Mouse (Mus musculus) midbrain, embryonic 10.5 days (tissue): ENCODE data around the gene Prkcg. TPM values are rescaled to one million over a fixed set of nuclear protein-coding genes. Genes with fewer than 3 reads are reported as not detected.

Experiments used
- DNase-seq: peaks from one replicate; pipeline ENCODE4 v3.0.0-alpha.2; 2017; ENCODE audit warnings: low spot score
- H3K27ac ChIP-seq: fragments of 300-500 bp; sonication (generic); replicated peaks from 2 replicates; pipeline ENCODE4 v1.5.1; 2016; ENCODE audit warnings: mild to moderate bottlenecking
- H3K27me3 ChIP-seq: fragments of 300-500 bp; sonication (generic); 2 replicates; pipeline ENCODE4 v1.6.1; 2016; ENCODE audit warnings: low read depth, mild to moderate bottlenecking; ENCODE audit not compliant: poor library complexity, severe bottlenecking
- H3K36me3 ChIP-seq: fragments of 300-500 bp; sonication (generic); 2 replicates; pipeline ENCODE4 v1.6.1; 2016; ENCODE audit warnings: mild to moderate bottlenecking, moderate library complexity
- H3K4me1 ChIP-seq: fragments of 300-500 bp; sonication (generic); 2 replicates; pipeline ENCODE4 v1.6.1; 2016
- H3K4me3 ChIP-seq: fragments of 300-500 bp; sonication (generic); 2 replicates; pipeline ENCODE4 v1.5.1; 2016; ENCODE audit warnings: mild to moderate bottlenecking, moderate library complexity
- H3K9me3 ChIP-seq: fragments of 300-500 bp; sonication (generic); replicated peaks from 2 replicates; pipeline ENCODE4 v1.6.1; 2016; ENCODE audit warnings: mild to moderate bottlenecking
- WGBS: fragments of 180-500 bp; shearing (Covaris S2); methylation state at CpG from one replicate; pipeline ENCODE4 v1.1.7; 2016; 5-methylcytosine and 5-hydroxymethylcytosine counted together
- polyA plus RNA-seq: library from polyadenylated mRNA; unstranded; fragments of >200 nt; fragmentation: Nextera tagmentation; extraction: Ambion mirVana; gene quantifications from 2 replicates; pipeline ENCODE4 v1.2.1, GENCODE M21; 2016

Gene Prkcg
- polyA plus RNA-seq, 1 experiment from 2014 or later: 1.2 TPM

DNA sequence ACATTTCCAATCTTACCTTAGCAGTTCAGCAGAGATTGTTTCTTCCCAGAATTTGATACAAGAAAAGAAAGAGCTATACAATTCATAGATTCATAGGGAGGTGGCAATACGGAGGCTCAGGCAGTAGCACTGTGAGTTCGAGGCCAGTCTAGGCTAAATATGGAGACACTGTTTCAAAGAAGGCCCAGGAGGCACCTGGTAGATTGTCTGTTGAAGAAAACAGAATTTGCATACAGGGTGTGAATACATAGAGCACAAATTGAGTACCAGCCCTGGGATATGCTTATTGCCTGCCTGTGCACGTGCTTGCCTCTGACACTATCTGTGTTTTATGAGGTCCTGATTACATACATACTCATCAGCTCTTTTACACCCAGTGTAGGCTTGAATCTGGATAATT lies 17.4 kb downstream of the Prkcg start:
- H3K4me3 ChIP-seq: no peak overlapping the region
- H3K36me3 ChIP-seq: peaks cover 3% of the 10 kb centered on the region; the same call in 1 of the 2 replicates
- peaks cover 9% of the 10 kb centered on the region for H3K9me3 ChIP-seq
- DNase-seq: no peak
- no peak overlapping the region for H3K27ac ChIP-seq
- 85% methylated on average over 3 of the region's 3 CpGs for WGBS
- H3K4me1 ChIP-seq: peaks cover 43% of the 10 kb centered on the region
- peaks cover 51% of the 10 kb centered on the region for H3K27me3 ChIP-seq

DNA sequence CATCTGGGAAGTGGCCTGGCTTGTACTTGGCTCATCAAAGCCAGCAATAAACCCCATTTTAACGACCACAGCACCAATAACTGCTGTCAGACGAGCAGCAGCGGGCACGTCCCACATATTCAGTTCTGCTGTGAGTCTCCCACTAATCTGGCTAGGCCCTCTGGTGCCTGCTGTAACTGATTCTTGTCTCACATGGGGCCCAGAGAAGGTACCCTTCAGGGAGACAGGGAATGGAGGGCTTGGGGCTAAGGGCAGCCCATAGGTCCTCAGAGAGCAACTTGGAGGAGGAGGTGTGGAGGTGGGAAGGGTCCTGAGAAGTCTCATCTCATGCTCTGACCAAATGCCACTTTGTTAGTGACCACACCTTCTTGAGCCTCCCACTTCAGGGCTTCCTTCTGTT lies 19.7 kb downstream of the Prkcg start:
- 85% methylated on average over 4 of the region's 4 CpGs for WGBS
- no peak overlapping the region for H3K27ac ChIP-seq

GRCm38 (mm10) chr7:3310233-3310632 lies 21.3 kb downstream of the Prkcg start:
- Histone ChIP-seq H3K27ac (no peak overlapping the region), H3K4me3 (no peak overlapping the region), H3K9me3 (peaks cover 9% of the 10 kb centered on the region), H3K27me3 (peaks cover 13% of the 10 kb centered on the region), H3K36me3 (peaks cover 3% of the 10 kb centered on the region; the same call in 1 of the 2 replicates), H3K4me1 (peaks cover 8% of the 10 kb centered on the region)
- DNase-seq: no peak
- 94% methylated on average over 7 of the region's 7 CpGs for WGBS

More for the DNA sequence above, 19.7 kb downstream of the Prkcg start:
- Histone ChIP-seq H3K4me3 (no peak overlapping the region), H3K27me3 (peaks cover 28% of the 10 kb centered on the region), H3K9me3 (peaks cover 9% of the 10 kb centered on the region), H3K4me1 (peaks cover 23% of the 10 kb centered on the region), H3K36me3 (peaks cover 3% of the 10 kb centered on the region; the same call in 1 of the 2 replicates)
- DNase-seq: no peak

DNA sequence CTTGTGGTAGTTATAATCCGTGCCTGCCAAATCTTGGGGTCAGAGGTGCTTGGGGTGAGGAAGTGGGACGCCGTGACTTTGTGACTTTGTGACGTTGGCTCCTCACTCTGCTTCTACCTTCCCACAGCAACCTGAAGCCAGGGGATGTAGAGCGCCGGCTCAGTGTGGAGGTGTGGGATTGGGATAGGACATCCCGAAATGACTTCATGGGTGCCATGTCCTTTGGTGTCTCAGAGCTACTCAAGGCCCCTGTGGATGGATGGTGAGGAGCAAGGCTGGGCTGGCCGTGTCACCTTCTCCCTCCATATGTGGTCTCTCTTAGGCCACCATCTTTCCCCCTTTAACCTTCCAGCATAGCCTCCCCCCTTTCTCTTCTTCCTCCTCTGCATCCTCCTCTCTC lies 24.6 kb downstream of the Prkcg start:
- Histone ChIP-seq H3K36me3 (peaks cover 3% of the 10 kb centered on the region; the same call in 1 of the 2 replicates), H3K4me1 (peaks cover 11% of the 10 kb centered on the region), H3K27me3 (no peaks in the 10 kb centered on the region), H3K9me3 (peaks cover 9% of the 10 kb centered on the region), H3K27ac (no peak overlapping the region), H3K4me3 (no peak overlapping the region)
- 88% methylated on average over 8 of the region's 8 CpGs for WGBS
- no peak for DNase-seq

DNA sequence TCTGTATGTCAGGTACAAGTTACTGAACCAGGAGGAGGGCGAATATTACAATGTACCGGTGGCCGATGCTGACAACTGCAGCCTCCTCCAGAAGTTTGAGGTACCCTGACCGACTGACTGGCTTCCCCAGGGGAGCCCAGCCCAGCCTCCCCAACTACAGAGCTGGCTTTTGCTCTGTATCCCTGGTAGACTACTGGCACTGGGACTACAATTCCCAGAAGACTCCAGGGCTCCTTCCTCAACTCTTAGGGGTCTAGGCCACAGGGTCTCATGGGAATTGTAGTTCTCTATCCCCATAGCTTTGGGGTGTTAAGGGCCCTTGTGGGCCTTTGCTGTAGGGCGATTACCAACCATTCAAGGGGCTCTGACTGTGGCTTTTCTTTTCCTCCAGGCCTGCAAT lies 25.1 kb downstream of the Prkcg start:
- Histone ChIP-seq H3K4me1 (peaks cover 14% of the 10 kb centered on the region), H3K36me3 (peaks cover 3% of the 10 kb centered on the region; the same call in 1 of the 2 replicates), H3K4me3 (no peak overlapping the region), H3K27ac (no peak overlapping the region), H3K9me3 (peaks cover 9% of the 10 kb centered on the region), H3K27me3 (no peaks in the 10 kb centered on the region)
- 68% methylated on average over 5 of the region's 5 CpGs for WGBS
- no peak for DNase-seq

- DNase-seq: no peak
- H3K4me1 ChIP-seq: peaks cover 14% of the 10 kb centered on the region
- WGBS: 52% methylated on average over 4 of the region's 4 CpGs
- no peaks in the 10 kb centered on the region for H3K27me3 ChIP-seq
- no peaks in the 10 kb centered on the region for H3K36me3 ChIP-seq
- H3K27ac ChIP-seq: no peak overlapping the region
- H3K9me3 ChIP-seq: no peaks in the 10 kb centered on the region
- no peak overlapping the region for H3K4me3 ChIP-seq
These were observed 28.7 kb downstream of the Prkcg start for GRCm38 (mm10) chr7:3317704-3318103.

GRCm38 (mm10) chr7:3320856-3321255 lies 31.9 kb downstream of the Prkcg start:
- Histone ChIP-seq H3K4me1 (peaks cover 14% of the 10 kb centered on the region), H3K27me3 (no peaks in the 10 kb centered on the region), H3K36me3 (no peaks in the 10 kb centered on the region), H3K9me3 (no peaks in the 10 kb centered on the region), H3K27ac (no peak overlapping the region), H3K4me3 (no peak overlapping the region)
- no peak for DNase-seq
- 72% methylated on average over 3 of the region's 3 CpGs for WGBS

- Histone ChIP-seq H3K36me3 (no peaks in the 10 kb centered on the region), H3K27ac (no peak overlapping the region), H3K4me1 (peaks cover under 1% of the 10 kb centered on the region; the same call in 1 of the 2 replicates), H3K9me3 (no peaks in the 10 kb centered on the region), H3K4me3 (no peak overlapping the region), H3K27me3 (no peaks in the 10 kb centered on the region)
- 91% methylated on average over 1 of the region's 1 CpGs for WGBS
- no peak for DNase-seq
These were observed 34.8 kb downstream of the Prkcg start for GRCm38 (mm10) chr7:3323826-3324225.

GRCm38 (mm10) chr7:3327961-3328360 lies 39.0 kb downstream of the Prkcg start:
- DNase-seq: no peak
- 77% methylated on average over 4 of the region's 4 CpGs for WGBS
- H3K4me3 ChIP-seq: no peak overlapping the region

GRCm38 (mm10) chr7:3329776-3330546 lies 41.0 kb downstream of the Prkcg start:
- no peaks in the 10 kb centered on the region for H3K9me3 ChIP-seq
- DNase-seq: peak; percentile 82
- 22% methylated on average over 31 of the region's 31 CpGs for WGBS
- no peak overlapping the region for H3K27ac ChIP-seq
- peaks cover 39% of the 10 kb centered on the region for H3K4me1 ChIP-seq
- H3K36me3 ChIP-seq: no peaks in the 10 kb centered on the region
- 0 out of 2 replicates have a peak overlapping the region, but pooled peaks have one; percentile 30 for H3K4me3 ChIP-seq
- peaks cover 18% of the 10 kb centered on the region for H3K27me3 ChIP-seq

More at GRCm38 (mm10) chr7:3327961-3328360, 39.0 kb downstream of the Prkcg start:
- no peaks in the 10 kb centered on the region for H3K9me3 ChIP-seq
- no peak overlapping the region for H3K27ac ChIP-seq
- peaks cover 18% of the 10 kb centered on the region for H3K27me3 ChIP-seq
- H3K4me1 ChIP-seq: peaks cover 29% of the 10 kb centered on the region
- H3K36me3 ChIP-seq: no peaks in the 10 kb centered on the region

- H3K4me3 ChIP-seq: peak overlapping the region; percentile 81
- H3K27me3 ChIP-seq: peaks cover 18% of the 10 kb centered on the region
- 52% methylated on average over 6 of the region's 6 CpGs for WGBS
- peaks cover 39% of the 10 kb centered on the region for H3K4me1 ChIP-seq
- DNase-seq: no peak
- no peaks in the 10 kb centered on the region for H3K9me3 ChIP-seq
- H3K27ac ChIP-seq: peak overlapping the region; percentile 96
- no peaks in the 10 kb centered on the region for H3K36me3 ChIP-seq
These were observed 42.2 kb downstream of the Prkcg start for GRCm38 (mm10) chr7:3331171-3331570.

GRCm38 (mm10) chr7:3331581-3332223 lies 42.7 kb downstream of the Prkcg start:
- WGBS: 0% methylated on average over 27 of the region's 27 CpGs
- Histone ChIP-seq H3K9me3 (no peaks in the 10 kb centered on the region), H3K27me3 (peaks cover 18% of the 10 kb centered on the region), H3K27ac (peak overlapping the region; percentile 96), H3K4me1 (peaks cover 43% of the 10 kb centered on the region), H3K36me3 (peaks cover 5% of the 10 kb centered on the region), H3K4me3 (peak overlapping the region; percentile 81)
- peak; percentile 91 for DNase-seq

DNA sequence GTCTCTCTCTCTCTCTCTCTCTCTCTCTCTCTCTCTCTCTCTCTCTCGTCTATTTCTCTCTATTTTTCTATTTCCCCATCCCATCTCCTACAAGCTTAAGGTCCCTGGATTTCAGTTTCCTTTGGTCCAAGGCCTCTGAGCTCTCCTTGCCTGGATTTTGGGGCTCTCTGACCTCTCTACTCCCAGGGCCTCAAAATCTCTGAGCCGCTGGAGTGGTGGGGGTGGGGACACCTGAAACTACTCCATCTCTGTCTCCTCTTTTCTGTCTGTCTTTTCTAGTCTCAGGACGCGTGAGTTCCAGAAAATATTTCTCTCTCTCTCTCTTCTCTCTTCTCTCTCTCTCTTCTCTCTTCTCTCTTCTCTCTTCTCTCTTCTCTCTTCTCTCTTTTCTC lies 43.2 kb downstream of the Prkcg start:
- Histone ChIP-seq H3K4me1 (peaks cover 43% of the 10 kb centered on the region), H3K27me3 (peaks cover 18% of the 10 kb centered on the region), H3K9me3 (no peaks in the 10 kb centered on the region), H3K27ac (peak overlapping the region; percentile 96), H3K4me3 (peak overlapping the region; percentile 81), H3K36me3 (peaks cover 7% of the 10 kb centered on the region)
- no peak for DNase-seq
- WGBS: 0% methylated on average over 4 of the region's 4 CpGs
